Mouse (Mus musculus) thymus, postnatal 10 days (tissue): ENCODE measurements around the gene Vamp2.

ENCODE experiments used
- DNase-seq, 2 experiments: peaks; one replicate each; pipeline ENCODE4 v3.0.0; 2021; ENCODE audit warnings: low spot score in 2 of 2

Vamp2 gene

GRCm38 (mm10) chr11:69088103-69088855 lies at the start of gene Vamp2:
TSS of gene Vamp2 (plus strand) at chr11:69088490.
- DNase-seq: peak; percentile 80 to 89

GRCm38 (mm10) chr11:69045531-69046394 lies 42.5 kb upstream of the Vamp2 start, which contains the start of gene Aurkb:
TSS of gene Aurkb (plus strand) at chr11:69045647.
- peak; percentile 83 to 87 for DNase-seq

GRCm38 (mm10) chr11:69046395-69046774 lies 41.9 kb upstream of the Vamp2 start:
- DNase-seq: no peak

GRCm38 (mm10) chr11:69047592-69047991 lies 40.7 kb upstream of the Vamp2 start:
- DNase-seq: no peak

GRCm38 (mm10) chr11:69048151-69048550 lies 40.1 kb upstream of the Vamp2 start:
- DNase-seq: no peak

- DNase-seq: no peak
These were observed 37.5 kb upstream of the Vamp2 start for GRCm38 (mm10) chr11:69050748-69051147.

- no peak for DNase-seq
These were observed 36.5 kb upstream of the Vamp2 start for GRCm38 (mm10) chr11:69051771-69052170.

- DNase-seq: no peak
These were observed 35.4 kb upstream of the Vamp2 start for GRCm38 (mm10) chr11:69052824-69053421.

- DNase-seq: no peak
These were observed 34.4 kb upstream of the Vamp2 start for GRCm38 (mm10) chr11:69053848-69054247.

- no peak for DNase-seq
These were observed 30.0 kb upstream of the Vamp2 start for GRCm38 (mm10) chr11:69058265-69058664.

GRCm38 (mm10) chr11:69058729-69059356 lies 29.4 kb upstream of the Vamp2 start:
- no peak for DNase-seq

GRCm38 (mm10) chr11:69059357-69059974 lies 28.8 kb upstream of the Vamp2 start, which contains the start of gene Borcs6:
TSS of gene Borcs6 (plus strand) at chr11:69059717.
- peak; percentile 93 to 94 for DNase-seq

- DNase-seq: peak in 1 of 2 experiments; percentile 62
These were observed 28.3 kb upstream of the Vamp2 start for GRCm38 (mm10) chr11:69059975-69060411.

- no peak for DNase-seq
These were observed 27.6 kb upstream of the Vamp2 start for GRCm38 (mm10) chr11:69060448-69061254.

GRCm38 (mm10) chr11:69061255-69061912 lies 26.9 kb upstream of the Vamp2 start:
- DNase-seq: no peak

GRCm38 (mm10) chr11:69062194-69062760 lies 26.0 kb upstream of the Vamp2 start:
- peak; percentile 58 to 67 for DNase-seq

- DNase-seq: peak; percentile 92 to 97
These were observed 25.5 kb upstream of the Vamp2 start for GRCm38 (mm10) chr11:69062761-69063224.

GRCm38 (mm10) chr11:69063413-69064201 lies 24.7 kb upstream of the Vamp2 start:
- DNase-seq: peak; percentile 73 to 89
